Mouse (Mus musculus): ENCODE measurements around the gene Fbln2. TPM values are rescaled to one million over a fixed set of nuclear protein-coding genes. Genes with fewer than 3 reads are reported as not detected.

The Fbln2 gene
- polyA plus RNA-seq (2012; ENCODE audit: low replicate concordance) = 0.09 and 0.17 TPM in 2 replicates

GRCm38 (mm10) chr6:91212155-91212554, at the start of gene Fbln2:
Fbln2 (plus strand) TSS chr6:91212455.

Other genes starting within 250 kb of the Fbln2 start
- 426 and 481 TPM in 2 replicates for gene Iqsec1, start 223.8 kb upstream of the Fbln2 start, polyA plus RNA-seq (2012; ENCODE audit: low replicate concordance)
- gene Nup210, start 95.6 kb upstream of the Fbln2 start, polyA plus RNA-seq (2012; ENCODE audit: low replicate concordance) = 41.4 and 226 TPM in 2 replicates
- gene Hdac11, start 55.8 kb upstream of the Fbln2 start, polyA plus RNA-seq (2012; ENCODE audit: low replicate concordance) = 4.8 and 6.7 TPM in 2 replicates
- 0.04 TPM in 1 of 2 replicates, not detected in the other for gene Wnt7a, start 198.9 kb downstream of the Fbln2 start, polyA plus RNA-seq (2012; ENCODE audit: low replicate concordance)